Mouse (Mus musculus) induced T-regulatory cell, adult 2 months (primary cell): ENCODE data around the gene Sh2b2.

Experiments
- DNase-seq: peaks from one replicate; pipeline ENCODE4 v3.0.0-alpha.2; 2012; ENCODE audit warnings: low read depth

The Sh2b2 gene

GRCm38 (mm10) chr5:136179594-136179993 lies 66.8 kb downstream of the Sh2b2 start:
- DNase-seq, result no peak

- DNase-seq, result peak; percentile 32
These were observed 72.5 kb downstream of the Sh2b2 start for GRCm38 (mm10) chr5:136173606-136174463.

GRCm38 (mm10) chr5:136172939-136173338 lies 73.4 kb downstream of the Sh2b2 start:
- no peak for DNase-seq

- peak; percentile 83 for DNase-seq
These were observed 74.7 kb downstream of the Sh2b2 start for GRCm38 (mm10) chr5:136171363-136172341.

GRCm38 (mm10) chr5:136170512-136171362 lies 75.6 kb downstream of the Sh2b2 start, which contains the start of gene Orai2:
Orai2 (minus strand) TSS chr5:136170713.
- peak; percentile 90 for DNase-seq

- DNase-seq, result peak; percentile 66
These were observed 76.5 kb downstream of the Sh2b2 start for GRCm38 (mm10) chr5:136169626-136170511.
